8 mouse cellular contexts compared by ENCODE assay signal in the genomic region with DNA sequence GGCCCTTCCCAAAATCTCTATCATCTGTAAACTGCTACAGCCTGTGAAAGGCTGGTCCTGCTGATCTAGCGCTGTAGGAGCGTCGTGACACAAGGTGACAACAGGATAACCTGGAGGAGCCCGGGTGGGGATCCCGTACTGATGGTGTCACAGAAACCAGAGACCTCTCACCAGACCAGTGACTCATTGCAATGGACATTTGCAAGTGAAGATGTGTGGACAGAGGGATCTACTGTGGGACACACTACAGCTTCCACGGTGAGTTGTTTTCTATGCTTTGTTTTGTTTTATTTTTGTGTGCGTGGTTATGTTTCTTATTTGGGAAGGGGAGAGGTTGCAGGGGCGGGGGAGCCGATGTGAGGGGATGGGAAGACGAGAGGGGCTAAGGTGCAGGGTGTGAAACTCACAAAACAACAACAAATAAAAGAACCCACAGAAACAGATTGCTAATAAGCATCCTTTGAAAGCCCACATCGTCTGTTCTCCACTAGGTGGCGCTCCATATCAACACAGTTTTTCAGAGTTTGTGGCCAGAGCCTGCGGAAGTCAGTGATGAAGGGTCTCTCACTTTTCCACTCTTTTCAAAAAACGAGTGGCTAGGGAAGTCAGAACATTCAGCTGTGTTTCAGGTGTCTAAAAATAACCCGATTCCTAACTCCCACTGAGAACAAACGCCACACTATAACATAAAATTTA.
DNase-seq lines count a peak whose midpoint lies in the region; ATAC-seq and TF ChIP-seq lines count a peak whose summit lies in the region.

No protein-coding gene starts in this region.

- no peak for TF ChIP-seq EP300 in CH12.LX (IDR thresholded peaks at IDR 0.05; ENCODE audit: low read length)

- no peak overlapping the region for H3K4me3 ChIP-seq in heart, embryonic 11.5 days (ENCODE audit: low read depth, low read length)
- H3K4me3 ChIP-seq in CH12.LX (replicated peaks in 1 of 3; ENCODE audit: low read depth in 2 of 3, low read length in 2 of 3, poor library complexity in 1 of 3), result no peak overlapping the region
- no peak overlapping the region for H3K4me3 ChIP-seq in forebrain, embryonic 14.5 days (ENCODE audit: low read depth, low read length)

- ATAC-seq in heart, embryonic 11.5 days (replicated peaks; ENCODE audit: insufficient number of reproducible peaks, low FRiP score, low TSS enrichment), result no peak
- peak; percentile 79 for ATAC-seq in forebrain, embryonic 14.5 days

- no peaks in the 10 kb centered on the region for H3K27me3 ChIP-seq in heart, embryonic 11.5 days (ENCODE audit: control insufficient read depth, insufficient read depth, low read length)
- H3K27me3 ChIP-seq in CH12.LX (replicated peaks), result no peaks in the 10 kb centered on the region
- H3K27me3 ChIP-seq in forebrain, embryonic 14.5 days (replicated peaks; ENCODE audit: control insufficient read depth, insufficient read depth, low read length), result no peaks in the 10 kb centered on the region

- peak in 1 of 2 experiments; percentile 63; a peak in 2 of 4 replicates for TF ChIP-seq CTCF in CH12.LX (conservative IDR thresholded peaks at IDR 0.05 in 1 of 2, IDR thresholded peaks at IDR 0.05 in 1 of 2; ENCODE audit: low read depth in 2 of 2, low read length in 2 of 2)

- H3K4me2 ChIP-seq in heart, embryonic 11.5 days, result no peak overlapping the region
- H3K4me2 ChIP-seq in CH12.LX (ENCODE audit: insufficient read depth, low read depth, poor library complexity, severe bottlenecking), result no peak overlapping the region
- no peak overlapping the region for H3K4me2 ChIP-seq in forebrain, embryonic 14.5 days (ENCODE audit: low read length)

- H3K27ac ChIP-seq in heart, embryonic 11.5 days (ENCODE audit: low read depth, low read length), result no peak overlapping the region
- no peak overlapping the region for H3K27ac ChIP-seq in CH12.LX (ENCODE audit: insufficient read depth, low read depth)
- no peak overlapping the region for H3K27ac ChIP-seq in forebrain, embryonic 14.5 days (ENCODE audit: low read depth, low read length)

- in situ Hi-C loops in CH12.LX (cut with MboI; ENCODE audit: low pct_ligation_motif_present, low pct_unique_long_range_greater_than_20kb, low sequenced_read_pairs), result no loop called here

- dilution Hi-C loops in CH12.LX (cut with MboI; ENCODE audit: extremely low pct_ligation_motif_present, extremely low pct_unique_long_range_greater_than_20kb, low sequenced_read_pairs), result no loop called here

- H3K4me1 ChIP-seq in heart, embryonic 11.5 days (ENCODE audit: control insufficient read depth, insufficient read depth, low read length), result no peaks in the 10 kb centered on the region
- no peaks in the 10 kb centered on the region for H3K4me1 ChIP-seq in CH12.LX (ENCODE audit: control insufficient read depth in 1 of 2, insufficient read depth in 2 of 2)
- no peaks in the 10 kb centered on the region for H3K4me1 ChIP-seq in forebrain, embryonic 14.5 days (ENCODE audit: control insufficient read depth, insufficient read depth, low read length)

- no peak overlapping the region for H3K9ac ChIP-seq in heart, embryonic 11.5 days (ENCODE audit: low read depth, low read length)
- no peak overlapping the region for H3K9ac ChIP-seq in CH12.LX (ENCODE audit: insufficient read depth, low read depth)
- H3K9ac ChIP-seq in forebrain, embryonic 14.5 days (ENCODE audit: low read length), result no peak overlapping the region

- peak; percentile 5 to 58 for DNase-seq in heart, adult 18-20 months
- no peak for DNase-seq in CH12.LX (ENCODE audit: extremely low read depth)
- DNase-seq in brain, embryonic 18.5 days (ENCODE audit: low read depth, low spot score), result peak; percentile 49
- DNase-seq in forebrain, embryonic 14.5 days (ENCODE audit: low spot score), result peak; percentile 83
- DNase-seq in kidney, postnatal 36 days, result peak; percentile 14 to 65
- peak; percentile 42 for DNase-seq in lung, postnatal 14 days
- DNase-seq in testis, postnatal 14 days (ENCODE audit: low spot score), result peak; percentile 31

- no peaks in the 10 kb centered on the region for H3K36me3 ChIP-seq in heart, embryonic 11.5 days (ENCODE audit: control insufficient read depth, insufficient read depth, low read length)
- no peaks in the 10 kb centered on the region for H3K36me3 ChIP-seq in CH12.LX (replicated peaks in 1 of 2; ENCODE audit: control insufficient read depth in 1 of 2, insufficient read depth in 1 of 2, low read length in 1 of 2)
- no peaks in the 10 kb centered on the region for H3K36me3 ChIP-seq in forebrain, embryonic 14.5 days (ENCODE audit: control insufficient read depth, insufficient read depth, low read length)

- no peaks in the 10 kb centered on the region for H3K79me2 ChIP-seq in CH12.LX (replicated peaks; ENCODE audit: control insufficient read depth, extremely low read depth, insufficient read depth, poor library complexity, severe bottlenecking)

- WGBS in heart, embryonic 11.5 days (ENCODE audit: insufficient replicate concordance), result 38% methylated on average over 16 of the region's 16 CpGs
- WGBS in forebrain, embryonic 14.5 days, result 40% methylated on average over 16 of the region's 16 CpGs

- no peaks in the 10 kb centered on the region for H3K9me3 ChIP-seq in heart, embryonic 11.5 days (replicated peaks; ENCODE audit: control insufficient read depth, low read length)
- peaks cover 50% of the 10 kb centered on the region for H3K9me3 ChIP-seq in CH12.LX (replicated peaks; ENCODE audit: low read length)
- no peaks in the 10 kb centered on the region for H3K9me3 ChIP-seq in forebrain, embryonic 14.5 days (replicated peaks; ENCODE audit: control insufficient read depth, low read length)

- TF ChIP-seq POLR2A in CH12.LX (IDR thresholded peaks at IDR 0.05; ENCODE audit: low read depth, low read length), result no peak

- TF ChIP-seq RAD21 in CH12.LX (IDR thresholded peaks at IDR 0.05; ENCODE audit: low read depth, low read length), result peak; percentile 59

TF ChIP-seq in CH12.LX, 34 proteins besides CTCF, POLR2A, EP300 and RAD21:
- TF ChIP-seq MAX (IDR thresholded peaks at IDR 0.05; ENCODE audit: low read length), result no peak
- TF ChIP-seq PAX5 (IDR thresholded peaks at IDR 0.05; ENCODE audit: low read length), result no peak
- TF ChIP-seq POLR2AphosphoS2 (IDR thresholded peaks at IDR 0.05; ENCODE audit: low read depth, low read length), result no peak
- TF ChIP-seq SMC3 (IDR thresholded peaks at IDR 0.05; ENCODE audit: low read depth, low read length), result peak; percentile 41
- TF ChIP-seq UBTF (IDR thresholded peaks at IDR 0.05; ENCODE audit: low read depth, low read length), result no peak
